Mouse (Mus musculus): ENCODE measurements around the gene Pbx4. TPM values are rescaled to one million over a fixed set of nuclear protein-coding genes. Genes with fewer than 3 reads are reported as not detected.

The Pbx4 gene
- total RNA-seq, 1 experiment: 5.2 TPM

- peak within 1 kb of the TSS; percentile 93 to 94 for H3K4me3 ChIP-seq (ENCODE audit: insufficient read depth in 1 of 2, low read depth in 1 of 2, low read length in 2 of 2, poor library complexity in 1 of 2, severe bottlenecking in 1 of 2)
- in situ Hi-C loops (cut with MboI; ENCODE audit: low sequenced_read_pairs in 2 of 2, unreplicated experiment in 2 of 2): no loop called here
- peak; percentile 83 for DNase-seq (ENCODE audit: low read depth, low spot score)
- H3K4me1 ChIP-seq (ENCODE audit: control insufficient read depth in 2 of 2, insufficient read depth in 2 of 2, low read length in 2 of 2, poor library complexity in 1 of 2): peaks cover 4% of the 10 kb centered on the region in 2 experiments; a peak in 1 of 4 replicates
- no peak for TF ChIP-seq CHD2 (IDR thresholded peaks at IDR 0.05; ENCODE audit: low read depth, low read length)
- TF ChIP-seq ZC3H11A (IDR thresholded peaks at IDR 0.05; ENCODE audit: borderline replicate concordance, low read depth, low read length): no peak
- TF ChIP-seq HCFC1 (IDR thresholded peaks at IDR 0.05; ENCODE audit: borderline replicate concordance, insufficient read depth, low read length): peak; percentile 71; the same call in 1 of the 2 replicates
- peak within 1 kb of the TSS; percentile 97 for H3K9ac ChIP-seq (ENCODE audit: insufficient read depth, low read depth, low read length, poor library complexity, severe bottlenecking)
- no peaks in the 10 kb centered on the region for H3K9me3 ChIP-seq (ENCODE audit: control insufficient read depth, insufficient read depth, low read depth, low read length)
- H3K27ac ChIP-seq (ENCODE audit: insufficient read depth, low read depth, low read length, poor library complexity, severe bottlenecking): peak within 1 kb of the TSS; percentile 82
- peaks cover 26% of the 10 kb centered on the region for H3K36me3 ChIP-seq (ENCODE audit: control insufficient read depth, insufficient read depth, low read length, poor library complexity, severe bottlenecking)
Measured at GRCm38 (mm10) chr8:69790773-69791367, 41.4 kb upstream of the Pbx4 start, which contains the start of the genes Atp13a1 and Zfp866. TSS of gene Atp13a1 (plus strand) at chr8:69791163. TSS of gene Zfp866 (minus strand) at chr8:69791178.

- DNase-seq (ENCODE audit: low read depth, low spot score): no peak
- Histone ChIP-seq H3K9me3 (ENCODE audit: control insufficient read depth, insufficient read depth, low read depth, low read length) (no peaks in the 10 kb centered on the region), H3K27ac (ENCODE audit: insufficient read depth, low read depth, low read length, poor library complexity, severe bottlenecking) (peak overlapping the region; percentile 82), H3K36me3 (ENCODE audit: control insufficient read depth, insufficient read depth, low read length, poor library complexity, severe bottlenecking) (peaks cover 32% of the 10 kb centered on the region), H3K4me1 (ENCODE audit: control insufficient read depth in 2 of 2, insufficient read depth in 2 of 2, low read length in 2 of 2, poor library complexity in 1 of 2) (peaks cover 4% of the 10 kb centered on the region in 2 experiments; a peak in 1 of 4 replicates), H3K9ac (ENCODE audit: insufficient read depth, low read depth, low read length, poor library complexity, severe bottlenecking) (peak overlapping the region; percentile 97), H3K4me3 (ENCODE audit: insufficient read depth in 1 of 2, low read depth in 1 of 2, low read length in 2 of 2, poor library complexity in 1 of 2, severe bottlenecking in 1 of 2) (peak overlapping the region; percentile 93 to 94)
- in situ Hi-C loops (cut with MboI; ENCODE audit: low sequenced_read_pairs in 2 of 2, unreplicated experiment in 2 of 2): no loop called here
- TF ChIP-seq ZC3H11A (IDR thresholded peaks at IDR 0.05; ENCODE audit: borderline replicate concordance, low read depth, low read length) (no peak), HCFC1 (IDR thresholded peaks at IDR 0.05; ENCODE audit: borderline replicate concordance, insufficient read depth, low read length) (peak; percentile 8; the same call in 1 of the 2 replicates), MAFK (IDR thresholded peaks at IDR 0.05; ENCODE audit: insufficient read depth, low read depth, low read length) (no peak), ZNF384 (IDR thresholded peaks at IDR 0.05; ENCODE audit: low read depth, low read length) (peak; percentile 53; the same call in 1 of the 2 replicates), CHD2 (IDR thresholded peaks at IDR 0.05; ENCODE audit: low read depth, low read length) (no peak)
Measured at GRCm38 (mm10) chr8:69791415-69792068, 40.7 kb upstream of the Pbx4 start.

GRCm38 (mm10) chr8:69793666-69794065, 38.6 kb upstream of the Pbx4 start:
- no peak overlapping the region for H3K27ac ChIP-seq (ENCODE audit: insufficient read depth, low read depth, low read length, poor library complexity, severe bottlenecking)

GRCm38 (mm10) chr8:69794096-69794495, 38.2 kb upstream of the Pbx4 start:
- DNase-seq (ENCODE audit: low read depth, low spot score): no peak
- no peaks in the 10 kb centered on the region for H3K9me3 ChIP-seq (ENCODE audit: control insufficient read depth, insufficient read depth, low read depth, low read length)
- no peak overlapping the region for H3K4me3 ChIP-seq (ENCODE audit: insufficient read depth in 1 of 2, low read depth in 1 of 2, low read length in 2 of 2, poor library complexity in 1 of 2, severe bottlenecking in 1 of 2)
- in situ Hi-C loops (cut with MboI; ENCODE audit: low sequenced_read_pairs in 2 of 2, unreplicated experiment in 2 of 2): no loop called here
- peaks cover 4% of the 10 kb centered on the region in 2 experiments; a peak in 1 of 4 replicates for H3K4me1 ChIP-seq (ENCODE audit: control insufficient read depth in 2 of 2, insufficient read depth in 2 of 2, low read length in 2 of 2, poor library complexity in 1 of 2)
- H3K36me3 ChIP-seq (ENCODE audit: control insufficient read depth, insufficient read depth, low read length, poor library complexity, severe bottlenecking): peaks cover 57% of the 10 kb centered on the region
- no peak overlapping the region; the same call in 1 of the 2 replicates for H3K27ac ChIP-seq (ENCODE audit: insufficient read depth, low read depth, low read length, poor library complexity, severe bottlenecking)
- TF ChIP-seq HCFC1 (IDR thresholded peaks at IDR 0.05; ENCODE audit: borderline replicate concordance, insufficient read depth, low read length): no peak
- no peak for TF ChIP-seq ZC3H11A (IDR thresholded peaks at IDR 0.05; ENCODE audit: borderline replicate concordance, low read depth, low read length)
- TF ChIP-seq ZNF384 (IDR thresholded peaks at IDR 0.05; ENCODE audit: low read depth, low read length): no peak
- no peak for TF ChIP-seq MAFK (IDR thresholded peaks at IDR 0.05; ENCODE audit: insufficient read depth, low read depth, low read length)
- TF ChIP-seq CHD2 (IDR thresholded peaks at IDR 0.05; ENCODE audit: low read depth, low read length): no peak
- H3K9ac ChIP-seq (ENCODE audit: insufficient read depth, low read depth, low read length, poor library complexity, severe bottlenecking): no peak overlapping the region

More at GRCm38 (mm10) chr8:69793666-69794065, 38.6 kb upstream of the Pbx4 start:
- no peak for TF ChIP-seq MAFK (IDR thresholded peaks at IDR 0.05; ENCODE audit: insufficient read depth, low read depth, low read length)
- TF ChIP-seq HCFC1 (IDR thresholded peaks at IDR 0.05; ENCODE audit: borderline replicate concordance, insufficient read depth, low read length): no peak
- no peak for TF ChIP-seq ZC3H11A (IDR thresholded peaks at IDR 0.05; ENCODE audit: borderline replicate concordance, low read depth, low read length)
- TF ChIP-seq ZNF384 (IDR thresholded peaks at IDR 0.05; ENCODE audit: low read depth, low read length): no peak
- TF ChIP-seq CHD2 (IDR thresholded peaks at IDR 0.05; ENCODE audit: low read depth, low read length): no peak
- no peaks in the 10 kb centered on the region for H3K9me3 ChIP-seq (ENCODE audit: control insufficient read depth, insufficient read depth, low read depth, low read length)
- H3K36me3 ChIP-seq (ENCODE audit: control insufficient read depth, insufficient read depth, low read length, poor library complexity, severe bottlenecking): peaks cover 53% of the 10 kb centered on the region
- H3K9ac ChIP-seq (ENCODE audit: insufficient read depth, low read depth, low read length, poor library complexity, severe bottlenecking): no peak overlapping the region
- H3K4me3 ChIP-seq (ENCODE audit: insufficient read depth in 1 of 2, low read depth in 1 of 2, low read length in 2 of 2, poor library complexity in 1 of 2, severe bottlenecking in 1 of 2): no peak overlapping the region
- no peak for DNase-seq (ENCODE audit: low read depth, low spot score)
- in situ Hi-C loops (cut with MboI; ENCODE audit: low sequenced_read_pairs in 2 of 2, unreplicated experiment in 2 of 2): no loop called here
- peaks cover 4% of the 10 kb centered on the region in 2 experiments; a peak in 1 of 4 replicates for H3K4me1 ChIP-seq (ENCODE audit: control insufficient read depth in 2 of 2, insufficient read depth in 2 of 2, low read length in 2 of 2, poor library complexity in 1 of 2)
